Mouse (Mus musculus) retina, adult 2 months (tissue): ENCODE measurements around the gene Pla2g12b.

Experiments used
- DNase-seq: peaks from one replicate; pipeline ENCODE4 v3.0.0-alpha.2; 2012; ENCODE audit warnings: low read depth, low spot score

The Pla2g12b gene

DNA sequence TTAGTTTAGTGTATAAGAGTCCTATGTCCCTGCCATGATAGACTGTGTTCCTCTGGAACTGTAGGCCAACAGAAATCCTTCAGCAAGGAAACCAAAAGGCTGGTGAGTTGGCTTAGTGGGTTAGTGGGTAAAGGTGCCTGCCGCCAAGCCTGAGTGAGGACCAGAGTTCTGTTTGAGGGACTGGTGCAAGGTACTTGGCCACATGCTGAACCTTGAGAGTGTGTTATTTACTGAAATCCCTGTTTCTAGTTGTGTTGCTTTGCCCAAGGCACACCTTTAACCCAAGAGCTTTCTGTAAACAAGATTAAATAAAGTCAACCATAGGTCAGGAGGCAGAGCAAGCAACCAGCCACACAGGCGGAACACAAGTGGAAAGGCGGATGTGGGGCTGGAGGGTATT lies 62.1 kb downstream of the Pla2g12b start:
- no peak for DNase-seq

DNA sequence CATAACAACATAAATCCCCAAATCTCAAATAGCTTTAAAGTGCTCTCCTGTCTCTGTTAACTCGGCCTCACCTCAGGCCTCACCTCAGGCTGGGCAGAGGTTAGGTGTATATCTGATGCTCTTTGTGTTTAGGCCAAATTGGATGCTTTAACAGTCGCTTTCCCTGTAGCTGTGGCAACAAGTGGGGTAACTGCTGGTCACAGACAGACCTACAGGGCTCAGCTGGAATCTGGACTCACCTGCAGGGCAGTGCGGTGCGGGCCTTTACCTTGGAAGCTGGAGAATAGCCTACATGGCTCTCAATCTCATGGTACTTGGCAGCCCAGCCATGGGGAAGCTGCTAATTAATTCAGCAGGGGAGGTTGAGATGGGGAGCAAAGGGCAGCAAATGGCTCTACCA lies 63.2 kb downstream of the Pla2g12b start:
- no peak for DNase-seq

DNA sequence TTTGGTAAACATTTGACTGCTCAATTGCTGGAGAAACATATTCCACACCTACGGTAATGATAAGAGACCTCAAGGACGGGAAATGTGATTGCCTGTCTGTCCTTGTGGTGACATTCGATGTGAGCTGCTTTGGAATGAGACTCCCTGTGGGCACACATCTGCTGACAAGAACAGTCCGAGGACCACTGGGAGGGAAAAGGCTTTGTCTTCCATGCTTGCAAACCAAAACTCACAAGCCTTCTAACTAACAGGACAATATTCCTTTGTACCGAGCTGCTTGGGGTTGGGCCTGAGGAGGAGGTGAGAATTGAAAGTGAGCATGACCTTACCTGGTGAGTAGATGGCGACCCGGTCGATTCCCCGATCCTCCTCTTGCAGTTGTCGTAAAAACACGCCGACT lies 63.8 kb downstream of the Pla2g12b start:
- DNase-seq, result no peak

DNA sequence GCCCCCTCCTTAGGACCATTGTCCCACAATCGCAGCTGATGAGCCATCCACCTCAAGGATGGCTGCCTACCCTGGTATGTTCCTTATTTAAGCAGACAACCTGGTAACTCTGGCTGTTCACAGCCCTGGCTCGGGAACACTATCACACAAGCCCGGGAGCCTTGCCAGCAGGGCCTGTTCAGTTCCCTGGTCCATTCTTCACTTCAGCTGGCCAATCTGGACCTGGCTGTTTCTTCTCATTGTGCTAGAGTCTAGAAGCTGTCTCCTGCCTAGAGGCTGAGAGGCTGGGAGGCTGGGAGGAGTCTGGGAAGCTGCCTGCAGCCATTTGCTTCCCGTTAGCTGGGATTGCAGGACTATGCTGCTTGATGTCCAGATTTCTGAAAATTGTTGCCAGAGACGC lies 67.0 kb downstream of the Pla2g12b start:
- no peak for DNase-seq
